Mouse (Mus musculus): ENCODE measurements around the gene Gemin6. TPM values are rescaled to one million over a fixed set of nuclear protein-coding genes. Genes with fewer than 3 reads are reported as not detected.
"Not testable (repeated sequence)": the region's sequence is repeated elsewhere in the genome, so short reads cannot be mapped to it uniquely, and the experiment has no call there.

The Gemin6 gene
- total and polyA plus RNA-seq, 2 experiments from 2014 or later = 3.3 to 17.9 TPM

DNA sequence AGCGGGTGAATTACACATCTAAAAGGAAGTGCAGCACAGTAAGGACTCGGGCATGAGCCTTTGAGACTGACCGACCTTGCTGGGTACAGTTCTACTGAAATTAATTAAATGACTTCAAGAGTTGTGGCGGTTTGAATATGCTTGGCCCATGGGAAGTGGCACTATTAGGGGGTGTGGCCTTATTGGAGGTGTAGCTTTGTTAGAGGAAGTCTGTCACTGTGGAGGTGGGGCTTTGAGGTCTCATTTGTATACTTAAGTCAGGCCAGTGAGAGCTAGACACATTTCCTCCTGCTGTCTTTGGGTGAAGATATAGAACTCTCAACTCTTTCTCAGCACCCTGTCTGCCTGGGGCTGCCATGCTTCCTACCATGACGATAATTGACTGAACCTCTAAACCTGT, 30.2 kb downstream of the Gemin6 start:
- H3K36me3 ChIP-seq (ENCODE audit: insufficient read depth, low read length) = peaks cover 72% of the 10 kb centered on the region
- ATAC-seq = no peak
- H3K27me3 ChIP-seq (ENCODE audit: insufficient read depth, low read length) = no peaks in the 10 kb centered on the region
- H3K4me2 ChIP-seq (ENCODE audit: low read depth, low read length) = no peak overlapping the region
- H3K9ac ChIP-seq (replicated peaks; ENCODE audit: low read length) = no peak overlapping the region
- no peak overlapping the region for H3K27ac ChIP-seq
- no peak for TF ChIP-seq CTCF (IDR thresholded peaks at IDR 0.05; ENCODE audit: low read depth)
- 96% methylated on average over 5 of the region's 5 CpGs for WGBS
- H3K4me3 ChIP-seq (ENCODE audit: low read length) = no peak overlapping the region
- no peaks in the 10 kb centered on the region for H3K9me3 ChIP-seq (ENCODE audit: low read length)
- DNase-seq (ENCODE audit: low spot score) = no peak
- H3K4me1 ChIP-seq (ENCODE audit: insufficient read depth, low read length) = no peaks in the 10 kb centered on the region

- H3K4me1 ChIP-seq (ENCODE audit: insufficient read depth, low read length) = no peaks in the 10 kb centered on the region
- DNase-seq (ENCODE audit: low spot score) (no peak), ATAC-seq (no peak)
- H3K27me3 ChIP-seq (ENCODE audit: insufficient read depth, low read length) = no peaks in the 10 kb centered on the region
- no peak overlapping the region for H3K9ac ChIP-seq (replicated peaks; ENCODE audit: low read length)
- H3K4me3 ChIP-seq (ENCODE audit: low read length) = no peak overlapping the region
- 70% methylated on average over 13 of the region's 13 CpGs for WGBS
- no peak overlapping the region for H3K27ac ChIP-seq
- no peaks in the 10 kb centered on the region for H3K9me3 ChIP-seq (ENCODE audit: low read length)
- no peak overlapping the region for H3K4me2 ChIP-seq (ENCODE audit: low read depth, low read length)
- peaks cover 71% of the 10 kb centered on the region for H3K36me3 ChIP-seq (ENCODE audit: insufficient read depth, low read length)
- TF ChIP-seq CTCF (IDR thresholded peaks at IDR 0.05; ENCODE audit: low read depth) = no peak
Observed at GRCm38 (mm10) chr17:80255208-80255607, 31.0 kb downstream of the Gemin6 start.

DNA sequence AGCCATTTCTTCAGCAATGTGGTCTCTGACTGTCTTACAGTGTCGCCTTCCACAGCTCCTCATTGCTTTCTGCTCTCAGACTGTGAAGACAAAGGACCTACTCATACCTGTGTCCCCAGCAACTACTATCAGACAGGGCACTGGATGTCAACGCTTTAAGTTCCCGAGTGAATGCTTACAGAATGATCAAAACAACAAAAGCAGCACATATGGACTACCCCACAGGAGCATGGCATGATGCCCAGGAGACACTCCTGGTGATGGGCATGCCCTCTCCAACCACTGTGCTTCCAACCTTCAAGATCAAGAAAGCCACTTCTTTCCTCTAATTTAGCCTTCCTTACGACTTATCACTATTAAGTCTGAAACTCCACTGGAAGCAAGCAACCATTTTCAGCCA, 42.8 kb downstream of the Gemin6 start:
- Histone ChIP-seq H3K4me1 (ENCODE audit: insufficient read depth, low read length) (no peaks in the 10 kb centered on the region), H3K27me3 (ENCODE audit: insufficient read depth, low read length) (no peaks in the 10 kb centered on the region), H3K27ac (no peak overlapping the region), H3K4me3 (ENCODE audit: low read length) (no peak overlapping the region), H3K4me2 (ENCODE audit: low read depth, low read length) (no peak overlapping the region), H3K36me3 (ENCODE audit: insufficient read depth, low read length) (peaks cover 76% of the 10 kb centered on the region), H3K9me3 (ENCODE audit: low read length) (no peaks in the 10 kb centered on the region), H3K9ac (replicated peaks; ENCODE audit: low read length) (no peak overlapping the region)
- DNase-seq (ENCODE audit: low spot score) = no peak
- WGBS = 79% methylated on average over 4 of the region's 4 CpGs
- no peak for TF ChIP-seq CTCF (IDR thresholded peaks at IDR 0.05; ENCODE audit: low read depth)
- no peak for ATAC-seq

- ATAC-seq = no peak
- peaks cover 78% of the 10 kb centered on the region for H3K36me3 ChIP-seq (ENCODE audit: insufficient read depth, low read length)
- H3K9me3 ChIP-seq (ENCODE audit: low read length) = no peaks in the 10 kb centered on the region
- WGBS = 96% methylated on average over 3 of the region's 3 CpGs
- no peaks in the 10 kb centered on the region for H3K4me1 ChIP-seq (ENCODE audit: insufficient read depth, low read length)
- DNase-seq (ENCODE audit: low spot score) = no peak
- H3K9ac ChIP-seq (replicated peaks; ENCODE audit: low read length) = no peak overlapping the region
- no peak overlapping the region for H3K4me3 ChIP-seq (ENCODE audit: low read length)
- no peak overlapping the region for H3K27ac ChIP-seq
- no peak overlapping the region for H3K4me2 ChIP-seq (ENCODE audit: low read depth, low read length)
- H3K27me3 ChIP-seq (ENCODE audit: insufficient read depth, low read length) = no peaks in the 10 kb centered on the region
- TF ChIP-seq CTCF (IDR thresholded peaks at IDR 0.05; ENCODE audit: low read depth) = no peak
Observed at GRCm38 (mm10) chr17:80268151-80268550, 43.9 kb downstream of the Gemin6 start.

GRCm38 (mm10) chr17:80270622-80271021, 46.4 kb downstream of the Gemin6 start:
- H3K27me3 ChIP-seq (ENCODE audit: insufficient read depth, low read length); H3K4me2 ChIP-seq (ENCODE audit: low read depth, low read length); H3K9ac ChIP-seq (replicated peaks; ENCODE audit: low read length); H3K9me3 ChIP-seq (ENCODE audit: low read length); H3K4me3 ChIP-seq (ENCODE audit: low read length); H3K27ac ChIP-seq; H3K4me1 ChIP-seq (ENCODE audit: insufficient read depth, low read length); DNase-seq (ENCODE audit: low spot score); ATAC-seq: not testable (repeated sequence)
- WGBS = 91% methylated on average over 7 of the region's 7 CpGs
- peaks cover 75% of the 10 kb centered on the region for H3K36me3 ChIP-seq (ENCODE audit: insufficient read depth, low read length)

Other genes with a start within 250 kb of the Gemin6 start
- 41.8 and 52.7 TPM in 2 replicates for gene Hnrnpll, start 162.1 kb upstream of the Gemin6 start, total RNA-seq (2014; rRNA removed)
- 40.0 and 40.2 TPM in 2 replicates for gene Hnrnpll, start 162.1 kb upstream of the Gemin6 start, polyA plus RNA-seq (2015; fragmentation: Nextera tagmentation; extraction: Ambion mirVana)
- gene Galm, start 97.0 kb upstream of the Gemin6 start, total RNA-seq (2014; rRNA removed) = 1.9 and 2.6 TPM in 2 replicates
- gene Galm, start 97.0 kb upstream of the Gemin6 start, polyA plus RNA-seq (2015; fragmentation: Nextera tagmentation; extraction: Ambion mirVana) = 2.4 and 2.8 TPM in 2 replicates
- 111 and 129 TPM in 2 replicates for gene Srsf7, start 17.1 kb upstream of the Gemin6 start, total RNA-seq (2014; rRNA removed)
- 227 and 240 TPM in 2 replicates for gene Srsf7, start 17.1 kb upstream of the Gemin6 start, polyA plus RNA-seq (2015; fragmentation: Nextera tagmentation; extraction: Ambion mirVana)
- gene Ttc39d, start 17.0 kb upstream of the Gemin6 start, total RNA-seq (2014; rRNA removed) = not detected in 2 replicates
- gene Ttc39d, start 17.0 kb upstream of the Gemin6 start, polyA plus RNA-seq (2015; fragmentation: Nextera tagmentation; extraction: Ambion mirVana) = 0.09 TPM in 1 of 2 replicates, not detected in the other
- 13.4 and 17.1 TPM in 2 replicates for gene Morn2, start 65.8 kb downstream of the Gemin6 start, total RNA-seq (2014; rRNA removed)
- 54.5 and 56.3 TPM in 2 replicates for gene Morn2, start 65.8 kb downstream of the Gemin6 start, polyA plus RNA-seq (2015; fragmentation: Nextera tagmentation; extraction: Ambion mirVana)
- 51.2 and 54.3 TPM in 2 replicates for gene Dhx57, start 66.0 kb downstream of the Gemin6 start, total RNA-seq (2014; rRNA removed)
- gene Dhx57, start 66.0 kb downstream of the Gemin6 start, polyA plus RNA-seq (2015; fragmentation: Nextera tagmentation; extraction: Ambion mirVana) = 30.0 and 31.5 TPM in 2 replicates
- 28.4 and 38.2 TPM in 2 replicates for gene Arhgef33, start 83.0 kb downstream of the Gemin6 start, total RNA-seq (2014; rRNA removed)
- 9.0 and 11.1 TPM in 2 replicates for gene Arhgef33, start 83.0 kb downstream of the Gemin6 start, polyA plus RNA-seq (2015; fragmentation: Nextera tagmentation; extraction: Ambion mirVana)
- not detected in 2 replicates for gene Gm10190, start 149.1 kb downstream of the Gemin6 start, total RNA-seq (2014; rRNA removed)
- 3.4 and 4.7 TPM in 2 replicates for gene Gm10190, start 149.1 kb downstream of the Gemin6 start, polyA plus RNA-seq (2015; fragmentation: Nextera tagmentation; extraction: Ambion mirVana)